Mouse (Mus musculus): ENCODE measurements around the gene Slc7a11.

Gene Slc7a11

DNA sequence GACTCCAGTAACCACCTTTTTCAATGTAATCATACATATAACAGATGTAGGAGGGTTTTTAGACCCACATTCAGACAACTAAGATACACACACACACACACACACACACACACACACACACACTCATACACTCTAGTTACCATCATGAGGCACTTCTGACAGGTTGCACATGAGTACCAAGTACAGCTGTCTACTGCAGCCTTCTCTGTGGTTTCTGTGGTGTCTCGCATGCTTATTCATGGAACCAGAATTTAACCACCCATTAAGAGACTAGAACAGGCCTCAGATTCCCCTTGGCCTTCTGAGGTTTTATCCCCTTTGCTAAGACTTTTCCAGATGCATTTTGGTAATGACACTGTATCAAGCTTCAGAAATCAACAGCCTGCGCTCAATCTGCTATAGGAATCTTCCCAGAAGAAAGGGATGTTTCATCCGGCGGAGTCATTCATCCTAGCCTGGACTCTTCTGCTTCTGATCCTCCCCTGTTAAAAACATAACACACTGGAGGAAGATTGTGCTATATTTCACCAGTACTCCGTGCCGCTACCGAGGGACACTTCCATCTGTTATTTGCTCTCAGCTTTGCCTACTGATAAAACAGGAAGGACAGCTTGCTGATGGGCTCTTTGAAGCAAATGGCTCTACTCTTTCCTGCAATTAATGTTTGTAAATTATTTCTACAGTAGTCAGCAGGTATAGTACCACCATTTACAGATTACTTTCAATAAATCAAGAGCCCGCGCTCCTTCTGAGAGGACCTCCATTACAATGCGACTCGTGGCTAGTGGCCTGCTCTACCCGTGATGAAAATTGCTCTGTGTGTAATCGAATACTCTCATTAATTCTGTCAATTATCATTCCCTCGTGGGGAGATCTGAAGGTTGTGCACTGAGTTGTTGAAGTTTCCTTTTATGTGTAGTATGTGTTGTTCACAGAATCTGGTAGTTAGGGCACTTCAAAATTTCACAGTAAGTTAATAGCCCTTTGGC, 135.8 kb downstream of the Slc7a11 start:
- in situ Hi-C loops (cut with MboI, MseI) = no loop called here

- in situ Hi-C loops (cut with MboI, MseI) = no loop called here
These were observed 137.1 kb downstream of the Slc7a11 start for GRCm38 (mm10) chr3:50306334-50306733.

DNA sequence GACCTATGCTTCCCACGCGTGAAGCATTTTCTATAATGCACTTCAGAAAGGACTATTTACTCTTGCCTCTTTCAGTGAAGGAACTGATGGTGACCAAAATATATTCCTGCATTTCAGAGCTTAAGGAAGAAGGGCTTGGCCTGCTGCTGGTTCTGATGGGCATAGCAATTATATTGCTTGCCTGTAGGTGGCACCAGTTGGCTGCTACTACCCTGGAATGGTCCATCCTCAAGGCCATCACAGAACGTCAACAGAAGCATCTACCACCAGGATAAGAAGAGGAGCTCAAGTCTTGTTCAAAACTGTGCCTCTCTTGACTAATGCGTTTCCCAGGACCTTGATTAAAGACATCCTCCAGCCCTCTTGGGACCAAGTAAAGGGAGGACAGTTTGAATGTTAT, 139.3 kb downstream of the Slc7a11 start:
- in situ Hi-C loops (cut with MboI, MseI) = no loop called here

DNA sequence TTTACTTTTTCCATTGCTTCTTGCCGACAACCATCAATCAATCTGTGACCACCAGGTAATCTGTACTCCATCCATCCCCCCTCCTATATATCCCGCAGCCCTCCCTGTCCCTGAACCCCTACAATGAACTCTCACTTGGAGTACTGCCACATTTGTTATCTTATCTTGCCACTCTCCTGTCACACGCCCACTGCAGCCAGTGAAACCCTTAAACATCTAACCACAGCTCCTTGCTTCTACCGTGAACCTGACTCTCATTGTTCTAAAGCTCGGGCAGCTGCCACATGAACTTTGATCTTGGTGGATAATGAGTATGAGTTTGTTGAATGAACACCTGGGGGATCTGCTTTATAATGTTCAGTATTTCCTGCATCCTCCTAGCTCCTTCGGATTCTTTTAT, 140.8 kb downstream of the Slc7a11 start:
- in situ Hi-C loops (cut with MboI, MseI) = no loop called here

DNA sequence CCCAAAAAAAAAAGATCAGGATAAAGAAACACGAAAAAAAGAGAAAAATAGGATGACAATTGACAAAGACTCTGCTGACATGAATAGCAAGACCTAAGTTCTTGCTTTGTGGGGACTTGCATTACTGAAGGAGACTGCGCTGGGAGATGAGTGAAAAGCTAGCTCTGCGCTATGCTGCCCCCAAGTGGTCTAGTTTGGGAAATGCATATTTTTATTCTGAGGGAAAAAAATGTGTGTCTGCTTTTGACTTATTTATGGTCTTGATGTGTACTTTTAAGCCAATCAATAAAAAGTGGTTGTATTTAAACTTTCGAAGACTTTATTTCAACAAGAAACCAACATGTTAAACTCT, 142.5 kb downstream of the Slc7a11 start:
- in situ Hi-C loops (cut with MboI, MseI) = no loop called here

GRCm38 (mm10) chr3:50300002-50300951, 143.1 kb downstream of the Slc7a11 start:
- in situ Hi-C loops (cut with MboI, MseI) = no loop called here

- in situ Hi-C loops (cut with MboI, MseI) = loop anchor here (5.0 kb wide), 1 partner anchor 74 kb away; no protein-coding TSS in a partner anchor
These were observed 144.9 kb downstream of the Slc7a11 start for GRCm38 (mm10) chr3:50298366-50298991.

GRCm38 (mm10) chr3:50296956-50297355, 146.5 kb downstream of the Slc7a11 start:
- in situ Hi-C loops (cut with MboI, MseI) = loop anchor here (5.0 kb wide), 1 partner anchor 75 kb away; no protein-coding TSS in a partner anchor

- in situ Hi-C loops (cut with MboI, MseI) = no loop called here
These were observed 168.4 kb downstream of the Slc7a11 start for GRCm38 (mm10) chr3:50275023-50275422.

DNA sequence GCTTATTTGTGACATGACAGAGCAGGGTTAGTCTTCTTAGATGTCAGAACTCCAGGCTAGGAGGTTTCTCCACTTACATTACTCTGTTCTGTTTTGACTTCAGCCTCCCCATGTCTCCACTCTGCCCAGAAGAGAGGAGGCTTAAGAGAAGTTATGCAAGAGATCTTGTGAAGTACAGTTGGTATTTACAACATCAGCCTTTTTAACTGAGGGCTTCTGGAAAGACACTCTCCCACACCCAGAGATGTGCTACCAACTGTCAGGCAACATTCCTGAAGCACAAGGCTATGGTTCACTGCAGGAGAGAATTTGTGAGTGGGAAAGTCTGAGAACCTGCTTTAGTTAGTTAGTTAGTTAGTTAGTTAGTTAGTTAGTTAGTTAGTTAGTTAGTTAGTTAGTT, 171.2 kb downstream of the Slc7a11 start:
- in situ Hi-C loops (cut with MboI, MseI) = no loop called here

DNA sequence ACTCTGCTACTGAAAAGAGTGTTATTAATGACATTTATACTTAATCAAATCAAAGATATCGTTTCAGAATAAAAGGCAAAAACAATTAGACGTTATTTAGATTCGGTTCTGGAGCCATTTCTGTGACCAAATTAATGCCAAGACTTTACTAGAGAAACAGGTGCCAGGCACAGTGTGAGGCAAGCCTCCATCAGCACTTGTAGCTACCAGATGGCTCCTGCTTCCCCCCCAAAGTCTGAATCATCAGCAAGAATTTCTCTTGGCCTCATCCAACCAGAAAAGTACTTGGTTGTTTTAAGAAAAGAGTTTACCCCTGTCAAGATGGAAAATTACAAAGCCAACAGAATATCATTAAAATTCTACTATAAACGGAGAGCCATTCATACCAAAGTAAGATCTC, 173.7 kb downstream of the Slc7a11 start:
- in situ Hi-C loops (cut with MboI, MseI) = no loop called here

DNA sequence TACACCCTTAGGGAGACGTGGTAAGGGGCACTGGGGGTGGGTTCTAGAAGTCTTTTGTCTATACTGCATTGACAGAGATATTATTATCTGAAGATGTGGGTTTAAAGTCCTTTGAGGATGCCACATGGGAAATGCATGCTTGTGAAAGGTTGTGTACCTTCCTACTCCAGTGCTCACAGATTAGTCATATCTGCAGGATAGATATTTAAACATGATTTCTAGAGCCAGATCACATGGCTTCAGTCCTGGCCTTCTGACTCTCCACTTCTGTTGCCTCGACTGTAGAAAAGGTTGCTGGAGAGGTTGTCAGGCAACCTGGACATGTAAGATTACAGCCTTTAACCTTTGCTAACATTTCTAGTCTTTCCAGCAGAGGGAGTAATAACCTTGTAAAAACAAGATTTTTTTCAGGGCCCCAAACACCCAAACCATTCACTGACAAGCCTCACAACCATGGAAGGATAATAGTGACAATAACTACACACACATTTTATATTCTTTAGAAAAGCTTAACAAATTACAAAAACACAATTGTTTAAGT, 180.8 kb downstream of the Slc7a11 start:
- in situ Hi-C loops (cut with MboI, MseI) = no loop called here

DNA sequence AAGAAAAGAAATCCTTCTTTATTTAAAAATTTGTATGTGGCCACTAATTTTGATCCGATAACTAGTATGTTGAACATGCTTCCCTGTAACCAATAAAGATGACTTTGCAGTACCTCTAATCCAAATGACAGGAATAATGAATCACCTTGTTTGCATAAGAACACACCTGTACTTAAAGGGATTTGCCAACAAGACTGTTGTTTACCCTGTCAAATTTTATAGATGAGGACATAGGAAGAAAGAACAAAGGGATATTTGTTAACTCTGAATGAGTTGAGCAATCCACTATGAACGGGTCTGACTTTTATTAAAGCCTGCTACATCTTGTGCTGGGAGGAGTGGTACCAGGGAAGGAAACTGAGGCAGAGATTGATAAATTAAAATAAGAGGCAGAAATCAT, 181.3 kb downstream of the Slc7a11 start:
- in situ Hi-C loops (cut with MboI, MseI) = no loop called here

GRCm38 (mm10) chr3:50260667-50261066, 182.7 kb downstream of the Slc7a11 start:
- in situ Hi-C loops (cut with MboI, MseI) = no loop called here

GRCm38 (mm10) chr3:50258852-50259251, 184.6 kb downstream of the Slc7a11 start:
- in situ Hi-C loops (cut with MboI, MseI) = no loop called here

DNA sequence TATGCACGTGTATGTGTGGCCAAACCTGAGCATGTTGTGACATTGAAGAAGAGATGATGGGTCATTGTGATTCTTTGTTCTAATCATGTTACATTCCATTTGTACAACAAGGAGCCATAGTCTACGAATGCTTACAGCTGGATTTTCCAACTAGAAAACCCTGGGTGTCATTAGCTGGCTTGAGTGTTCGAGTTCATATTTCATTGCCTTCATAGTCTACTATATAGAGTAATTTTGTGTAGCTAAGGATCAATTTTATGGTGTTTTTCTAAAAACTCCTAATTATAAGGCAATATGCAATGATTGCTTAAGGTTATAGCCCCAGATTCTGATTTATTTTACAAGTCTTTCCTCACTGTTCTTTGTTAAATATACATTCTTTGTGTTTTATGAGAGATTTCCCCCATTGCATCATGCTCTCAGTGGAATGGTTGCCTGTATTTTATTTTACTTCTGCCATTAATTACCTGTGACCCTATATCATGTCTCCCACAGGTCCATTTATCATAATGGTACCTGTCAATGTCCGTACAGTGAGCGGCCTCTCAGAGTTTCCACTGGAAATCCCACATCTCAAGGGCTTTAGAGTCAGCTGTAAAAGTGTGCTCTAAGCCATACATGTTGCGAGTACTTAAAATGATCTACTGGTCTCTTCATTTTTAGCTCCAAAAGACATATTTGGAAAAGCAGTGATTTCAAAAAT, 193.7 kb downstream of the Slc7a11 start:
- in situ Hi-C loops (cut with MboI, MseI) = no loop called here

GRCm38 (mm10) chr3:50235990-50236389, 207.4 kb downstream of the Slc7a11 start:
- in situ Hi-C loops (cut with MboI, MseI) = no loop called here

DNA sequence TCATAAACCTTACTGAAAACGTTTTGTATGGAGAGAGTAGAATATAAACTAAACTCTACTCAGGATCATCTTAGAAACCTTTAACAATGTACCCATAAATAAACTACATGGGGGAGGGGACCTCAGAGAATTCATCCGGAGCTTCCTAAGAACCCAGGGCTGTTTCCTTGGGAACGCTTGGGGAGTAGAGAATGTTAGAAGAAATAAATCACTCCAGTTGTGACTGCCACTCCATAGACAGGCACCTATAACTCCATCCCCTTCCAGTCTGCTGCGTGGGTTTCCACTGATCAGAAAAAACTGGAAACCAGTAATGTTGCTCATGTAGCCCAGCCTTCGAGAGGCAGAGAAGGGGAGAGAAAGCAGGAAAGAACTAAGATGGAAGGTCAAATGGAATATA, 210.3 kb downstream of the Slc7a11 start:
- in situ Hi-C loops (cut with MboI, MseI) = no loop called here

GRCm38 (mm10) chr3:50224390-50225114, 218.9 kb downstream of the Slc7a11 start:
- in situ Hi-C loops (cut with MboI, MseI) = no loop called here

GRCm38 (mm10) chr3:50220454-50220853, 223.0 kb downstream of the Slc7a11 start:
- in situ Hi-C loops (cut with MboI, MseI) = no loop called here

Data from T-helper 1 cell (primary cell).